Mouse (Mus musculus): ENCODE measurements around the gene Rpl3.

DNA sequence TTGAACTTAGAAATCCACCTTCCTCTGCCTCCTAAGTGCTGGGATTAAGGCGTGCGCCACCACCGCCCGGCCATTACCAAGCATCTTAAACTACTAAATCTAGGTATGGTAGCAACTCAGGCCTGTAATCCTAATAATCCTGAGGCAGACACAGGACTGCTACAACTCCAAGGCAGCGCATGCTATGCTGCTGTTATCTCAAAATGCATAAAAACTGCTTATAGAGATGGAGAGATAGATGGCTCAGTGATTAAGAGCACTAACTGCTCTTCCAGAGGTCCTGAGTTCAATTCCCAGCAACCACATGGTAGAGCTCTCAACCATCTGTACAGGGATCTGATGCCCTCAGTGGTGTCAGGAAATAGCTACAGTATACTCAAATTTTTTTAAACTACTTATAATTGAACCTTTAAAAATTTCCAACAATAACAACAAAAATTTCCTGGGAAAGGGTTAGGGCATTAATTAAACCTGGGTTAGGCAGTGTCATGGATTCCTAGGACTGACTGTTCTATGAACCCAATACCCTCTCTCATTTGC, 12.5 kb downstream of the Rpl3 start:
- TF ChIP-seq GATA1 (IDR thresholded peaks at IDR 0.05; ENCODE audit: low read length) (no peak), TAL1 (IDR thresholded peaks at IDR 0.05; ENCODE audit: low read length) (no peak)

All from erythroblast, embryonic 14.5 days (primary cell).